Mouse (Mus musculus) cerebellum, postnatal 14 days (tissue): ENCODE measurements around the gene Lifr.

ENCODE experiments used
- DNase-seq, 2 experiments: peaks; one replicate each; pipeline ENCODE4 v3.0.0; 2021; ENCODE audit warnings: mixed read lengths in 2 of 2

The Lifr gene

GRCm38 (mm10) chr15:7081795-7082194 is 8.6 kb upstream of the Lifr start:
- DNase-seq = no peak

- DNase-seq = no peak
These were observed 7.5 kb upstream of the Lifr start for GRCm38 (mm10) chr15:7082901-7083300.

- DNase-seq = peak; percentile 12 to 20
These were observed 5.5 kb upstream of the Lifr start for GRCm38 (mm10) chr15:7084780-7085497.

GRCm38 (mm10) chr15:7088691-7089090 is 1.7 kb upstream of the Lifr start:
- no peak for DNase-seq

GRCm38 (mm10) chr15:7092321-7092720 is 1.9 kb downstream of the Lifr start:
- DNase-seq = no peak

GRCm38 (mm10) chr15:7099406-7099805 is 9.0 kb downstream of the Lifr start:
- peak in 1 of 2 experiments; percentile 11 for DNase-seq

GRCm38 (mm10) chr15:7100226-7100625 is 9.8 kb downstream of the Lifr start:
- DNase-seq = no peak

- no peak for DNase-seq
These were observed 12.6 kb downstream of the Lifr start for GRCm38 (mm10) chr15:7103051-7103450.

GRCm38 (mm10) chr15:7105224-7105623 is 14.8 kb downstream of the Lifr start:
- DNase-seq = no peak

- no peak for DNase-seq
These were observed 17.7 kb downstream of the Lifr start for GRCm38 (mm10) chr15:7108160-7108559.

- no peak for DNase-seq
These were observed 22.0 kb downstream of the Lifr start for GRCm38 (mm10) chr15:7112227-7112907.

GRCm38 (mm10) chr15:7113906-7114305 is 23.5 kb downstream of the Lifr start:
- no peak for DNase-seq

GRCm38 (mm10) chr15:7115326-7116003 is 25.1 kb downstream of the Lifr start:
- no peak for DNase-seq

GRCm38 (mm10) chr15:7116216-7116615 is 25.8 kb downstream of the Lifr start:
- no peak for DNase-seq

- no peak for DNase-seq
These were observed 26.3 kb downstream of the Lifr start for GRCm38 (mm10) chr15:7116699-7117098.

GRCm38 (mm10) chr15:7117944-7118343 is 27.5 kb downstream of the Lifr start:
- no peak for DNase-seq

- DNase-seq = peak; percentile 45 to 63
These were observed 28.4 kb downstream of the Lifr start for GRCm38 (mm10) chr15:7118849-7119248.

- DNase-seq = no peak
These were observed 29.6 kb downstream of the Lifr start for GRCm38 (mm10) chr15:7119930-7120512.

GRCm38 (mm10) chr15:7123781-7124450 is 33.5 kb downstream of the Lifr start:
- no peak for DNase-seq

GRCm38 (mm10) chr15:7126171-7126570 is 35.8 kb downstream of the Lifr start:
- no peak for DNase-seq

GRCm38 (mm10) chr15:7128627-7129126 is 38.3 kb downstream of the Lifr start:
- DNase-seq = no peak

GRCm38 (mm10) chr15:7129127-7129943 is 38.9 kb downstream of the Lifr start:
- peak; percentile 86 to 90 for DNase-seq
